Mouse (Mus musculus) midbrain, embryonic 13.5 days (tissue): ENCODE data around the gene Polh. TPM values are rescaled to one million over a fixed set of nuclear protein-coding genes. Genes with fewer than 3 reads are reported as not detected.

Experiments used
- ATAC-seq: fragments of 200-750 bp; cut with Nextera tagmentation; 2 replicates; pipeline ENCODE4 v1.8.0; 2017; ENCODE audit warnings: mild to moderate bottlenecking, moderate TSS enrichment, moderate library complexity
- H3K27ac ChIP-seq: fragments of 300-500 bp; sonication (generic); 2 replicates; pipeline ENCODE4 v1.5.1; 2015; ENCODE audit warnings: inconsistent platforms, mild to moderate bottlenecking, moderate library complexity
- H3K27me3 ChIP-seq: fragments of 300-500 bp; sonication (generic); 2 replicates; pipeline ENCODE4 v1.6.1; 2015; ENCODE audit warnings: mild to moderate bottlenecking, inconsistent platforms
- H3K36me3 ChIP-seq: fragments of 300-500 bp; sonication (generic); 2 replicates; pipeline ENCODE4 v1.6.1; 2015; ENCODE audit warnings: mild to moderate bottlenecking, inconsistent platforms
- H3K4me1 ChIP-seq: fragments of 300-500 bp; sonication (generic); replicated peaks from 2 replicates; pipeline ENCODE4 v1.6.1; 2015; ENCODE audit warnings: inconsistent platforms
- H3K4me2 ChIP-seq: fragments of 300-500 bp; sonication (generic); replicated peaks from 2 replicates; pipeline ENCODE4 v1.6.1; 2015; ENCODE audit warnings: moderate library complexity, mild to moderate bottlenecking, inconsistent platforms
- H3K4me3 ChIP-seq: fragments of 300-500 bp; sonication (generic); replicated peaks from 2 replicates; pipeline ENCODE4 v1.5.1; 2015; ENCODE audit warnings: mild to moderate bottlenecking, inconsistent platforms
- H3K9ac ChIP-seq: fragments of 300-500 bp; sonication (generic); replicated peaks from 2 replicates; pipeline ENCODE4 v1.6.1; 2015; ENCODE audit warnings: mild to moderate bottlenecking, inconsistent platforms
- H3K9me3 ChIP-seq: fragments of 300-500 bp; sonication (generic); 2 replicates; pipeline ENCODE4 v1.6.1; 2016; ENCODE audit warnings: mild to moderate bottlenecking, inconsistent platforms
- WGBS: fragments of 180-500 bp; shearing (Covaris S2); methylation state at CpG from one replicate; pipeline ENCODE4 v1.1.7; 2015; 5-methylcytosine and 5-hydroxymethylcytosine counted together
- polyA plus RNA-seq: library from polyadenylated mRNA; unstranded; fragments of >200 nt; fragmentation: Nextera tagmentation; extraction: Ambion mirVana; gene quantifications from 2 replicates; pipeline ENCODE4 v1.2.1, GENCODE M21; 2015

Gene Polh
- polyA plus RNA-seq, 1 experiment from 2014 or later, result 9.4 TPM

DNA sequence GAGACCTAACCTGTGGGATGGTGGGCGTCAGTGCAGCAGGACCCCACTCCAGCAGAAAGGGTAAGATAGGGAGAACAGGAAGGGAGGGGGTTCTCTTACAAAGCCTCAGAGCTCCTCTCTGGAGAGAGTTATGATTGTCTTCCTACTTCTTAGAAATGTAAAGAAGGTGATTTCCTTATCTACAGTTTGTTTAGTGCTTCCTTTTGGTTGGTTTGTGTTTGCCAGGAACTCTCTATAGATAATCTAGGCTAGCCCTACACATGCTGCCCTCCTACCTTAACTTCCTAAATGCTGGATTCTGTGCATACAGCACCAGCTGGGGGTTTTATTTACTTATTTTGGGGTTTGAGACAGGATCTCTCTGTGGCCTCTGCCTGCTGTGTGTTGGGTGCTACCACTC, 33.6 kb upstream of the Polh start:
- H3K36me3 ChIP-seq, result peaks cover 90% of the 10 kb centered on the region

DNA sequence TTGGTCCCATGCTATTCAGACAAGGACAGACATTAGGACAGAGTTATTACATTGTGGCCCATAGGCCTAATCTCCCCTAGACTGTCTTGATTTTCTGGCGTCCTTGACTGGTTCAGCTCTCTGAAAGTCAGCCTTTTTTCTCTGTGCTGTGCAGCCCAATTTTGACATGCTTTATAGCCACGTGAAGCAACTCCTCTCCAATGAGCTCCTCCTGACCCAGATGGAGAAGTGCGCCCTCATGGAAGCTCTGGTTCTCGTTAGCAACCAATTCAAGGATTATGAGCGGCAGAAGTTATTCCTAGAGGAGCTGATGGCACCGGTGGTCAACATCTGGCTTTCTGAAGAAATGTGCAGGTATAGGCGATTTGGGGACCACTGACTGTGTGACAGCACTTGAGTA, 25.1 kb upstream of the Polh start:
- no peaks in the 10 kb centered on the region for H3K9me3 ChIP-seq
- H3K4me3 ChIP-seq, result no peak overlapping the region
- H3K4me2 ChIP-seq, result no peak overlapping the region
- no peaks in the 10 kb centered on the region for H3K4me1 ChIP-seq
- 89% methylated on average over 7 of the region's 7 CpGs for WGBS
- H3K36me3 ChIP-seq, result peaks cover 97% of the 10 kb centered on the region
- ATAC-seq, result no peak
- H3K27me3 ChIP-seq, result no peaks in the 10 kb centered on the region
- H3K27ac ChIP-seq, result no peak overlapping the region
- H3K9ac ChIP-seq, result no peak overlapping the region

More for the DNA sequence above, 33.6 kb upstream of the Polh start:
- Histone ChIP-seq H3K9ac (0 out of 2 replicates have a peak overlapping the region, but pooled peaks have one; percentile 19), H3K4me2 (no peak overlapping the region), H3K9me3 (no peaks in the 10 kb centered on the region), H3K4me1 (no peaks in the 10 kb centered on the region), H3K4me3 (no peak overlapping the region), H3K27me3 (no peaks in the 10 kb centered on the region), H3K27ac (no peak overlapping the region)
- ATAC-seq, result no peak
- 96% methylated on average over 1 of the region's 1 CpGs for WGBS

DNA sequence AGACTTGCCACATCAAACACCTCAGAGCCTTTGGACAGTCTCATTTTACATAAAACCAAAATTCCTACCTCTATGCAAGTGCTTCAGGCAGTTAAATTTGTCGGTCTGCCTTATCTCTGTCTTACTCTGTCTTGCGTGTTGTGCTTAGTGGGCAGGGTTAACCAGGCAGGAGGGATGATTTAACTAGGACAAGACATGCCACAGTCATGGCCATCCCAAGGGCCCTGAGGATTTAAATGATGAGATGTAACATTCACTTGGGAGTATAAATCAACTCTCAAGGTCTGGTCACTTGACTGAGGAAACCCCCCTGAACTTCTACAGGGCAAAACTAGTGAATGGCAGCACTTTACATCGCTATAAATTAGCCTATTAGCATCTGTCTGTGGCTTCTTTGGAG, 19.2 kb upstream of the Polh start:
- Histone ChIP-seq H3K4me1 (no peaks in the 10 kb centered on the region), H3K9ac (no peak overlapping the region), H3K4me3 (no peak overlapping the region), H3K27ac (no peak overlapping the region), H3K4me2 (no peak overlapping the region), H3K27me3 (no peaks in the 10 kb centered on the region), H3K36me3 (peaks cover 98% of the 10 kb centered on the region), H3K9me3 (no peaks in the 10 kb centered on the region)
- ATAC-seq, result no peak
- 94% methylated on average over 3 of the region's 3 CpGs for WGBS

DNA sequence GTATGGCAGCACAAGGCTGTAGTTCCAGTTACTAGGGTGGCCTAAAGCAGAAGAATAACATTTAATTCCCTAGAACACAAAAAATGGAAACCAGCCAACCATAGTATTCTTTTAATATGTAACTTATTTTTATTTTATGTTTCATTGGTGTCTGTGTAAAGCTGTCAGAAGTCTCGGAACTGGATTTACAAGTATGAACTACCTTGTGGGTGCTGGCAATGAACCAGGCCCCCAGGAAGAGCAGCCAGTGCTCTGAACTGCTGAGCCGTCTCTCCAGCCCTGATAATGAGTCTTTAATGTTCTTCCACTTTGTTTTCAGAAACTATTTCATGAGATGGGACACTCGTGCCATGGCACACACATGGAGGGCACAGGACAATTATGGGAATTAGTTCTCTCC, 8.1 kb upstream of the Polh start:
- H3K36me3 ChIP-seq, result peaks cover 91% of the 10 kb centered on the region
- no peaks in the 10 kb centered on the region for H3K4me1 ChIP-seq
- no peaks in the 10 kb centered on the region for H3K9me3 ChIP-seq
- no peak overlapping the region for H3K4me3 ChIP-seq
- WGBS, result 96% methylated on average over 3 of the region's 3 CpGs
- no peaks in the 10 kb centered on the region for H3K27me3 ChIP-seq
- ATAC-seq, result no peak
- H3K4me2 ChIP-seq, result no peak overlapping the region
- H3K9ac ChIP-seq, result no peak overlapping the region
- no peak overlapping the region for H3K27ac ChIP-seq

DNA sequence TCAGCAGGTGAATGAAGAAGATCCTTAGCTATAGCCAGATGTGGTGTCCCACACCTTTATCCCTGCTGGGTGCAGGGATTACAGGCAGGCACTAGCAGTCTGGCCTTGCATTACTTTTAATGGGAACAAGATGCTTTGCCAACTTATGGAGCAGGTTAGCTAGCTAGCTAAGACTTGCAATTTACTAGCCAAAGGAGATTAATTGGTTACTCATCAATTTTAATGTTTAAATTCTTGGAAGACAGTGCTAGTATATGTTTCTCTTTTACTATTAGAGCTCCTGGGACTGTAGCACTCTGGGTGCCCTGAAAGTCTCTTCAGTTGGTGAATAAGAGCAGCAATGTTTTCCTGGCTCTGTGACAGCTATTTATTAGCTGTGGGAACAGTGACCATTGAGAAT, 4.2 kb upstream of the Polh start:
- Histone ChIP-seq H3K4me2 (no peak overlapping the region), H3K27ac (no peak overlapping the region), H3K9ac (no peak overlapping the region), H3K9me3 (no peaks in the 10 kb centered on the region), H3K27me3 (no peaks in the 10 kb centered on the region), H3K4me1 (peaks cover 18% of the 10 kb centered on the region), H3K4me3 (no peak overlapping the region), H3K36me3 (peaks cover 59% of the 10 kb centered on the region)
- ATAC-seq, result no peak

DNA sequence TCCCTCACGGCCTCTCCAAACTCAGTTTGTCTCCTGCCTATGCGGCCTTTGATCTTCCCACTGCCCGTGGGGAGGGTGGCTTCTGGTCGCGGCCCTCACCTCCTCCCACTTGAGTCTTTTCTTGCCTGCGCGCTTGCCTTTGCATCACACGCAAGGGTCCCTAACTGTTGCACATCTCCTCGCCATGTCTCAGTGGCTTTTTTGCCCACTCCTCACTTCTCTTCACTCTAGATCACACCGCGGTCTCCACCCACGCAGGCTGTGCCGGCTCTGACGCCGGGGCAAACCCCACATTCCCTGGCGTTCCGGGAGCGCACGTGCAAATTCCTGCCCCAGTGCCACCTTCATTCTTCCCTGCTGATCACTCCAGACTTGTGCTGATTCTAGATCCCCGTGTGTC, 633 bp upstream of the Polh start:
- peak overlapping the region; percentile 97 for H3K4me3 ChIP-seq
- H3K27ac ChIP-seq, result peak overlapping the region; percentile 73
- H3K9me3 ChIP-seq, result no peaks in the 10 kb centered on the region
- H3K27me3 ChIP-seq, result no peaks in the 10 kb centered on the region
- H3K9ac ChIP-seq, result peak overlapping the region; percentile 88
- peaks cover 38% of the 10 kb centered on the region for H3K4me1 ChIP-seq
- peaks cover 38% of the 10 kb centered on the region for H3K36me3 ChIP-seq
- ATAC-seq, result no peak; the same call in 1 of the 2 replicates
- under 1% methylated on average over 20 of the region's 20 CpGs for WGBS
- H3K4me2 ChIP-seq, result peak overlapping the region; percentile 89

DNA sequence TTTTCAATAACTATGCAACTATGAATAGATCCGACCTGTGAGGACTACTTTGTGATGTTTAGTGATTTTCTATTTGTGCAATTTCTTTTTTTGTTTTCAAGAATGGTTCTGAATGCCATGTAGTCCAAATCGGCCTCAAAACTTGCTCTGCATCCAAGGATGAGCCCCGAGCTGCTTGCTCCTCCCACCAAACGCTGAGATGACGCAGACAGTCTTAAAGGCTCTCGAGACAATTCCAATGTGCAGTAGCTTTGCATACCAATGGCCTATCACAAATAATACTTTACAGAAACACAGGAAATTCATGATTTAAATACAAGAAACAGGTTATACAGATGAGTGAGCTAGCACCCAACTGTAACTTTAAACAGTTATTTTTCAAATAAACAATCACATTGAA, 1.3 kb downstream of the Polh start:
- Histone ChIP-seq H3K27me3 (no peaks in the 10 kb centered on the region), H3K4me1 (peaks cover 38% of the 10 kb centered on the region), H3K9ac (peak overlapping the region; percentile 88), H3K27ac (no peak overlapping the region), H3K36me3 (peaks cover 38% of the 10 kb centered on the region), H3K4me3 (peak overlapping the region; percentile 97), H3K4me2 (peak overlapping the region; percentile 89), H3K9me3 (no peaks in the 10 kb centered on the region)
- no peak for ATAC-seq
- 65% methylated on average over 6 of the region's 6 CpGs for WGBS

DNA sequence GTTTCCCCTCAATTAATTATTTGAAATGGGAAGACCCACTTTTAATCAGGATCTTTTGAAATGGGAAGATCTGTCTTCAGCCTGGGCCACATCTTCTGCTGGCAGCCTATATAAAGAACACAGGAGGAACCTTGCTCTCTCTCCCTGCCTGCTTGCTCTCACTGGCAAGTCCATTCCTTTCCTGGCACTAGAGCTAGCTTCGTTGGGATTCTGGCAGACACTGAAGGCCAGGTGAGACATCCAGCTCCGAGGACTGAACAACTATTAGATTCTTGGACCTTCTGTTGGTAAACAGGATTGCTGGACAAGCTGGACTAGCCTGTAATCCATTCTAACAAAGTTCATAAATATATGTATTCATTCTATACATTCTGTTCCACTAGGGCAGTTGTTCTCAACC, 13.6 kb downstream of the Polh start:
- H3K4me2 ChIP-seq, result no peak overlapping the region
- H3K4me1 ChIP-seq, result no peaks in the 10 kb centered on the region
- peaks cover 90% of the 10 kb centered on the region for H3K36me3 ChIP-seq
- no peak overlapping the region for H3K27ac ChIP-seq
- H3K9me3 ChIP-seq, result no peaks in the 10 kb centered on the region
- no peak overlapping the region for H3K9ac ChIP-seq
- H3K4me3 ChIP-seq, result no peak overlapping the region
- H3K27me3 ChIP-seq, result no peaks in the 10 kb centered on the region
- ATAC-seq, result no peak
- 97% methylated on average over 2 of the region's 2 CpGs for WGBS

DNA sequence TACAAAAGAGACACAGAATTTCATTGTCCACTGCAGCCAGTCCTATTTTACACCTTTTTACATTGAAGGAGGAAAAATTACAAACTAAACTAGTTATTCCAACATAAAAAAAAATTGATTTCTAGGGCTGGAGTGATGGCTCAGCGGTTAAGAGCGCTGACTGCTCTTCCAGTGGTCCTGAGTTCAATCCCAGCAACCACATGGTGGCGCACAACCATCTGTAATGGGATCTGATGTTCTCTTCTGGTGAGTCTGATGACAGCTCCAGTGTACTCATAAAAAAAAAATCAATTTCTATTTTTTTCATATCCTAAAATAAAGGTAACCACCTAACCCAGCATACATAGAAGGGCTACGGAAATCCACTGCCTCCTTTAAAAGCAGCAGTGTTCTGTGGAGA, 20.2 kb downstream of the Polh start:
- Histone ChIP-seq H3K4me2 (no peak overlapping the region), H3K4me3 (no peak overlapping the region), H3K27me3 (no peaks in the 10 kb centered on the region), H3K27ac (no peak overlapping the region), H3K36me3 (peaks cover 91% of the 10 kb centered on the region), H3K4me1 (no peaks in the 10 kb centered on the region), H3K9me3 (no peaks in the 10 kb centered on the region), H3K9ac (no peak overlapping the region)
- WGBS, result 87% methylated on average over 4 of the region's 4 CpGs
- no peak for ATAC-seq

DNA sequence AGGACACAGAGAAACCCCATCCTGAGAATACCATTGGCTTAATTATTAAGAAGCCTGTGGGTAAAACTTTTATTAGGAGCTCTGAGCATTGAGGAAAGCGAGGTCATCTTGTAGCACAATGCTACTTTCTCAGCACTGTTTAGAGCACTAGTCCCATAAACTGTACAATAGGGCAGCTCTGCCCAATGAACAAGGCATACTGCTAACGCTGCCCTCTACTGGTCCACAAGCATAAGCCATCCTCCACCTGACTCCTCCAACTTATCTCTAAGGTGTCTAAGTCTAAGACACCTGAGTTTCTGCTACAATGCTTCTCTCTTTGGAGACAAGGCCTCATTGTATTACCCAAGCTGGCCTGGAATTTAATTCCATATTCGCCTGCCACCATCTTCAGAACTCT, 31.9 kb downstream of the Polh start:
- H3K9me3 ChIP-seq, result no peaks in the 10 kb centered on the region
- no peak overlapping the region for H3K4me3 ChIP-seq
- no peaks in the 10 kb centered on the region for H3K4me1 ChIP-seq
- 77% methylated on average over 3 of the region's 3 CpGs for WGBS
- ATAC-seq, result no peak
- H3K36me3 ChIP-seq, result peaks cover 82% of the 10 kb centered on the region
- no peak overlapping the region for H3K9ac ChIP-seq
- no peak overlapping the region for H3K4me2 ChIP-seq
- H3K27ac ChIP-seq, result no peak overlapping the region
- H3K27me3 ChIP-seq, result no peaks in the 10 kb centered on the region

DNA sequence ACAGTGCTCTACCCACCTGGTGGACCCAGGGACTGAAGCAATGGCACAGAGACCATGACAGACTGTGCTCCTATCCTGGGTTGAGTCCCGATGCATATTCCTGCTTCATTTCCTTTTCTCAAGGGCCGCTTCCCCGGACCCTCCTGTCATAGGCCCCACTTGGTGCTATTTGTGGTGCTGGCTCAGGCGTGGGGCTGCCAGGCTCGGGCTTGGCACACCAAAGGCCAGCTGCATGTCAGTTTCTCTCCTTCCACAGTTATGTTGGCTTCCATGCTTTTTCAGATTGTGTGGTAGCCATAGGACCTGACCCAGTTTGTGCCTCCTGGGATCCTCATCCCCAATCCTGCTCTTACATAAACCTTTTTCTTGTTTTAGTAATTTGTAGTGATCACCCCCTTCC, 33.7 kb downstream of the Polh start:
- no peak overlapping the region for H3K4me2 ChIP-seq
- no peak for ATAC-seq
- no peaks in the 10 kb centered on the region for H3K4me1 ChIP-seq
- H3K27me3 ChIP-seq, result no peaks in the 10 kb centered on the region
- no peak overlapping the region for H3K27ac ChIP-seq
- no peaks in the 10 kb centered on the region for H3K9me3 ChIP-seq
- H3K4me3 ChIP-seq, result no peak overlapping the region
- H3K9ac ChIP-seq, result no peak overlapping the region
- peaks cover 93% of the 10 kb centered on the region for H3K36me3 ChIP-seq
- 89% methylated on average over 5 of the region's 5 CpGs for WGBS

DNA sequence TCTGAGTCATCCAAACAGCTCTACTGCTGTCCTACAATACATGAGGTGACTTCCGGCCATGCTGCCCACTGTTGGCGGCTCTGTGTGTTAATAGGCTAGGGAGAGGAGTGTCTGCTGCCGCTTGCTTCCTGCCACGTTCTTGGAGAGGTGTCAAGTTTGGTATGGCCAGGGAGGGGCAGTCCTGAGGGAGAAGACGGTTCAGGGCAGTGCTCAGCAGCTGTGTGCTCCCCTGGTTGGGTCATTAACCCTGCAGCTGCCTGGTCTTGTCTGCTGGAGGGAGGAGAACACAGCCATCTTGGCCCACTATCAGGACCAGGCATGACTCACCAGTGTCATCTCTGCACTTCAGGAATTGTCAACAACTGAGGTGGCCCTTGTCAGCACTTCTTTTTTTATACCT, 34.1 kb downstream of the Polh start:
- Histone ChIP-seq H3K27me3 (no peaks in the 10 kb centered on the region), H3K27ac (no peak overlapping the region), H3K9ac (no peak overlapping the region), H3K9me3 (no peaks in the 10 kb centered on the region), H3K36me3 (peaks cover 94% of the 10 kb centered on the region), H3K4me1 (peaks cover under 1% of the 10 kb centered on the region; the same call in 1 of the 2 replicates), H3K4me2 (no peak overlapping the region), H3K4me3 (no peak overlapping the region)
- no peak; the same call in 1 of the 2 replicates for ATAC-seq
- 66% methylated on average over 5 of the region's 5 CpGs for WGBS

DNA sequence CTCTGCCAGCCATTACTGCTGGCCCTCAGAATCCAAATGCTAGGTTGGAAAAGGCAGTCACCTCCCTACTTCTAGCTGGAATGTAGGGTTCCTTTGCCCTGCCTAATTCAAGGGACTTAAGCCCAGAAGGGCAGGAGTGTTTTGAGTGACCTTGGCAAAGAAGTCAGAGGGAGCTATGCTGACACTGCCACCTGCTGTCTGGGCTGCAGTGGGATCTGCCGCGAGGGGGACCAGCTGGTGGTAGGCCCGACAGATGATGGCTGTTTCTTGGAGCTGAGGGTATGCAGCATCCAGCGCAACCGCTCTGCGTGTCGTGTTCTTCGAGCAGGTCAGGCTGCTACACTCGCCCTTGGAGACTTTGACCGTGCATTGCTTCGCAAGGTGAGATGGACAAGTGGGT, 35.4 kb downstream of the Polh start:
- Histone ChIP-seq H3K9ac (no peak overlapping the region), H3K27ac (no peak overlapping the region), H3K9me3 (no peaks in the 10 kb centered on the region), H3K4me1 (peaks cover 14% of the 10 kb centered on the region), H3K36me3 (peaks cover 81% of the 10 kb centered on the region), H3K4me2 (no peak overlapping the region), H3K27me3 (no peaks in the 10 kb centered on the region), H3K4me3 (no peak overlapping the region)
- 89% methylated on average over 11 of the region's 11 CpGs for WGBS
- ATAC-seq, result no peak
